ENCODE assay signal across 28 mouse cellular contexts in the genomic region with DNA sequence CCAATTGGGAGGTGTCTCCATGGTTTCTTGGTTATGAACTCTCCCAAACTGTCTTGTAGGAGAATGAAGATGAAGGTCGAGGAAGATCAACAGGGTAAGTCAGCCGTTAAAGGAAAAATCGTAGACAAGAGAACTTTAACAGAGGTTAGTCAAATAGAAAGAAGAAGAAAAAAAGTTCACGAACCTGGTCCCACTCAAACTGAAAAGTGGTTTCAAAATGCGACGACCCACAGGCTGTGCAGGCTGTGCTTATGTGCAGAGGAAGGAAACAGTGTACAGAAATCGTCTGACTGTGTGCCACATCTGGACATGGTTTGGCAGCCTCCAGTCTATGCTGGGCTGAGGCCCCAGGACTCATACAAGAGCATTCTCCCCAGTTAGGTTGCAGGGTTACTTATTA. TPM values are rescaled to one million over a fixed set of nuclear protein-coding genes. Genes with fewer than 3 reads are reported as not detected.
DNase-seq lines count a peak whose midpoint lies in the region; TF ChIP-seq lines count a peak whose summit lies in the region.
"Had no signal": no experiment of that assay in that cellular context is flagged by ENCODE, and none has a peak within 500 bp of the region (broad histone marks: within the 10 kb centered on the region; RNA-seq: fewer than 3 reads in every experiment).

No protein-coding gene starts in this region.

- TF ChIP-seq CTCF in CH12.LX (conservative IDR thresholded peaks at IDR 0.05 in 1 of 2, IDR thresholded peaks at IDR 0.05 in 1 of 2; ENCODE audit: low read depth in 2 of 2, low read length in 2 of 2): no peak

- H3K36me3 ChIP-seq in CH12.LX (replicated peaks in 1 of 2; ENCODE audit: control insufficient read depth in 1 of 2, insufficient read depth in 1 of 2, low read length in 1 of 2): peaks cover 0 to under 1% of the 10 kb centered on the region in 2 experiments
- no peaks in the 10 kb centered on the region for H3K36me3 ChIP-seq in splenic B cell, adult 2 months (ENCODE audit: control insufficient read depth, insufficient read depth, low read length, poor library complexity, severe bottlenecking)
- H3K36me3 ChIP-seq: embryonic facial prominence, embryonic 12.5 days; embryonic facial prominence, embryonic 15.5 days; heart, embryonic 10.5 days; heart, embryonic 13.5 days; intestine, embryonic 15.5 days had no signal

- DNase-seq in spleen, postnatal 36 days (ENCODE audit: low spot score in 2 of 2): peak; percentile 50 to 51
- no peak for DNase-seq in spleen, postnatal 14 days (ENCODE audit: low spot score in 2 of 2)
- DNase-seq in CD4-positive helper T cell, adult 2 months (ENCODE audit: low read depth, low spot score): peak; percentile 25
- DNase-seq in CH12.LX (ENCODE audit: extremely low read depth): peak; percentile 79
- DNase-seq in splenic B cell, adult 2 months (ENCODE audit: low read depth, low spot score): peak; percentile 69
- no peak for DNase-seq in right cerebral cortex, postnatal 14 days
- DNase-seq in retina, postnatal 1 day: no peak
- DNase-seq in gastrocnemius, postnatal 25 days: no peak
- DNase-seq: adrenal gland, adult 8-10 months; adrenal gland, postnatal 25 days; cerebellum, adult 11-12 months; cerebellum, adult 9-10 months; cerebellum, postnatal 14 days; forebrain, postnatal 0 days; gastrocnemius, adult 2 months; gastrocnemius, postnatal 36 days; heart, adult 2 months; heart, postnatal 14 days; heart, postnatal 4 days had no signal

- peaks cover 2% of the 10 kb centered on the region for H3K9me3 ChIP-seq in CH12.LX (replicated peaks; ENCODE audit: low read length)
- H3K9me3 ChIP-seq: embryonic facial prominence, embryonic 12.5 days; embryonic facial prominence, embryonic 15.5 days; heart, embryonic 10.5 days; heart, embryonic 13.5 days; intestine, embryonic 15.5 days had no signal

- peak overlapping the region; percentile 31 for H3K9ac ChIP-seq in CH12.LX (ENCODE audit: insufficient read depth, low read depth)
- H3K9ac ChIP-seq: embryonic facial prominence, embryonic 12.5 days; embryonic facial prominence, embryonic 15.5 days; forebrain, postnatal 0 days; heart, embryonic 13.5 days; hindbrain, embryonic 14.5 days; intestine, embryonic 15.5 days had no signal

- H3K27me3 ChIP-seq in CH12.LX (replicated peaks): no peaks in the 10 kb centered on the region
- H3K27me3 ChIP-seq in splenic B cell, adult 2 months (ENCODE audit: control insufficient read depth, insufficient read depth, low read length, poor library complexity, severe bottlenecking): no peaks in the 10 kb centered on the region
- H3K27me3 ChIP-seq: embryonic facial prominence, embryonic 12.5 days; heart, embryonic 13.5 days; intestine, embryonic 15.5 days had no signal

- dilution Hi-C loops in CH12.LX (cut with MboI; ENCODE audit: extremely low pct_ligation_motif_present, extremely low pct_unique_long_range_greater_than_20kb, low sequenced_read_pairs): no loop called here

- in situ Hi-C loops in CH12.LX (cut with MboI; ENCODE audit: low pct_ligation_motif_present, low pct_unique_long_range_greater_than_20kb, low sequenced_read_pairs): loop anchor here (5.0 kb wide), 2 partner anchors 35 to 105 kb away; no protein-coding TSS in a partner anchor

- peak; percentile 47; the same call in 1 of the 2 replicates for TF ChIP-seq POLR2A in CH12.LX (IDR thresholded peaks at IDR 0.05; ENCODE audit: low read depth, low read length)

- TF ChIP-seq EP300 in CH12.LX (IDR thresholded peaks at IDR 0.05; ENCODE audit: low read length): peak; percentile 98

- no peaks in the 10 kb centered on the region for H3K79me2 ChIP-seq in CH12.LX (replicated peaks; ENCODE audit: control insufficient read depth, extremely low read depth, insufficient read depth, poor library complexity, severe bottlenecking)

- peak; percentile 22 for TF ChIP-seq RAD21 in CH12.LX (IDR thresholded peaks at IDR 0.05; ENCODE audit: low read depth, low read length)

- H3K4me2 ChIP-seq in CH12.LX (ENCODE audit: insufficient read depth, low read depth, poor library complexity, severe bottlenecking): peak overlapping the region; percentile 63
- H3K4me2 ChIP-seq: embryonic facial prominence, embryonic 12.5 days; embryonic facial prominence, embryonic 15.5 days; heart, embryonic 13.5 days; hindbrain, embryonic 14.5 days; intestine, embryonic 15.5 days had no signal

- H3K4me3 ChIP-seq in CH12.LX (replicated peaks in 1 of 3; ENCODE audit: low read depth in 2 of 3, low read length in 2 of 3, poor library complexity in 1 of 3): no peak overlapping the region
- H3K4me3 ChIP-seq: embryonic facial prominence, embryonic 12.5 days; embryonic facial prominence, embryonic 15.5 days; gastrocnemius, adult 2 months; heart, adult 2 months; heart, embryonic 10.5 days; heart, embryonic 13.5 days; intestine, embryonic 15.5 days had no signal

- H3K4me1 ChIP-seq in CH12.LX (ENCODE audit: control insufficient read depth in 1 of 2, insufficient read depth in 2 of 2): peaks cover 15 to 41% of the 10 kb centered on the region in 2 experiments
- H3K4me1 ChIP-seq: embryonic facial prominence, embryonic 12.5 days; embryonic facial prominence, embryonic 15.5 days; intestine, embryonic 15.5 days had no signal

- peak overlapping the region; percentile 85 for H3K27ac ChIP-seq in CH12.LX (ENCODE audit: insufficient read depth, low read depth)
- H3K27ac ChIP-seq: embryonic facial prominence, embryonic 12.5 days; embryonic facial prominence, embryonic 15.5 days; gastrocnemius, adult 2 months; heart, adult 2 months; heart, embryonic 10.5 days; heart, embryonic 13.5 days; hindbrain, embryonic 14.5 days; hindbrain, postnatal 0 days; intestine, embryonic 15.5 days had no signal

TF ChIP-seq in CH12.LX, 34 proteins besides CTCF, POLR2A, EP300 and RAD21:
- TF ChIP-seq CHD1 (IDR thresholded peaks at IDR 0.05; ENCODE audit: low read depth, low read length): no peak
- peak; percentile 93 for TF ChIP-seq JUN (IDR thresholded peaks at IDR 0.05; ENCODE audit: insufficient read depth, low read depth, low read length)
- peak; percentile 93 for TF ChIP-seq TCF12 (IDR thresholded peaks at IDR 0.05; ENCODE audit: low read depth, low read length)
- peak; percentile 97 for TF ChIP-seq JUND (conservative IDR thresholded peaks at IDR 0.05; ENCODE audit: low read depth, low read length)
- TF ChIP-seq E2F4 (IDR thresholded peaks at IDR 0.05; ENCODE audit: insufficient replicate concordance, low read depth, low read length): no peak
- TF ChIP-seq ELF1 (IDR thresholded peaks at IDR 0.05; ENCODE audit: low read depth, low read length): 0 out of 2 replicates have a peak, but pooled peaks have one; percentile 35
- TF ChIP-seq HCFC1 (IDR thresholded peaks at IDR 0.05; ENCODE audit: low read depth, low read length): no peak
- TF ChIP-seq MYC (IDR thresholded peaks at IDR 0.05; ENCODE audit: low read depth, low read length): peak; percentile 77
- peak; percentile 99 for TF ChIP-seq IRF4 (IDR thresholded peaks at IDR 0.05; ENCODE audit: low read depth, low read length)
- TF ChIP-seq USF2 (conservative IDR thresholded peaks at IDR 0.05; ENCODE audit: low read depth, low read length): peak; percentile 31; the same call in 1 of the 2 replicates
- TF ChIP-seq ZKSCAN1 (IDR thresholded peaks at IDR 0.05; ENCODE audit: borderline replicate concordance, low read depth, low read length): peak; percentile 99
- no peak for TF ChIP-seq KAT2A (IDR thresholded peaks at IDR 0.05; ENCODE audit: insufficient replicate concordance, low read length)
- peak; percentile 92 for TF ChIP-seq BHLHE40 (IDR thresholded peaks at IDR 0.05; ENCODE audit: low read depth, low read length)
- TF ChIP-seq PAX5 (IDR thresholded peaks at IDR 0.05; ENCODE audit: low read length): no peak
- TF ChIP-seq ZNF384 (IDR thresholded peaks at IDR 0.05; ENCODE audit: low read depth, low read length): peak; percentile 96
- TF ChIP-seq CHD2 (IDR thresholded peaks at IDR 0.05; ENCODE audit: low read length): peak; percentile 76
- TF ChIP-seq ETS1 (conservative IDR thresholded peaks at IDR 0.05; ENCODE audit: low read depth, low read length): peak; percentile 92
- peak; percentile 82 for TF ChIP-seq MEF2A (IDR thresholded peaks at IDR 0.05; ENCODE audit: borderline replicate concordance, low read depth, low read length)
- TF ChIP-seq MXI1 (IDR thresholded peaks at IDR 0.05; ENCODE audit: low read depth, low read length): 0 out of 2 replicates have a peak, but pooled peaks have one; percentile 41
- TF ChIP-seq RCOR1 (conservative IDR thresholded peaks at IDR 0.05; ENCODE audit: low read depth, low read length): peak; percentile 82; the same call in 1 of the 2 replicates
- peak; percentile 82 for TF ChIP-seq TBP (conservative IDR thresholded peaks at IDR 0.05; ENCODE audit: low read depth, low read length)
- no peak for TF ChIP-seq POLR2AphosphoS2 (IDR thresholded peaks at IDR 0.05; ENCODE audit: low read depth, low read length)
- peak; percentile 39 for TF ChIP-seq SMC3 (IDR thresholded peaks at IDR 0.05; ENCODE audit: low read depth, low read length)
- 0 out of 2 replicates have a peak, but pooled peaks have one; percentile 52 for TF ChIP-seq MAFK (IDR thresholded peaks at IDR 0.05; ENCODE audit: insufficient replicate concordance, low read length)
- 0 out of 2 replicates have a peak, but pooled peaks have one; percentile 48 for TF ChIP-seq MAZ (IDR thresholded peaks at IDR 0.05; ENCODE audit: low read depth, low read length)
- peak; percentile 48; the same call in 1 of the 2 replicates for TF ChIP-seq MAX (IDR thresholded peaks at IDR 0.05; ENCODE audit: low read length)
- no peak for TF ChIP-seq ZMIZ1 (IDR thresholded peaks at IDR 0.05; ENCODE audit: low read depth, low read length)
- no peak for TF ChIP-seq NRF1 (IDR thresholded peaks at IDR 0.05; ENCODE audit: low read depth, low read length)

RNA-seq across cellular contexts. Expression of gene Cd83, which starts 32.2 kb away (rescaled TPM):
- total RNA-seq in CH12.LX (2012; rRNA removed): 103 and 129 TPM in 2 replicates
- 298 and 307 TPM in 2 replicates for total RNA-seq in CH12.LX (2014; rRNA removed)
- 106 and 109 TPM in 2 replicates for polyA plus RNA-seq in CH12.LX (2012; ENCODE audit: insufficient read length, low read depth)
- total RNA-seq in gastrocnemius, postnatal 25 days (2021): under 1 TPM; 0.67 to 0.77 TPM
- total RNA-seq: granulocyte monocyte progenitor cell, adult 5-6 weeks; MEL had no signal

Comparison
In these comparisons a context has a peak if more than half of its experiments do, and no peak if none do; other contexts are left out.
1. DNase-seq: peak in spleen, postnatal 36 days (2 of 2), CD4-positive helper T cell, adult 2 months (single experiment), CH12.LX (single experiment) and splenic B cell, adult 2 months (single experiment); none in spleen, postnatal 14 days (0 of 2), right cerebral cortex, postnatal 14 days (single experiment), retina, postnatal 1 day (single experiment) and gastrocnemius, postnatal 25 days (single experiment).
2. RNA of gene Cd83, which starts 32.2 kb away (total RNA-seq): 103 to 307 TPM in CH12.LX; 0.67 to 0.77 TPM in gastrocnemius, postnatal 25 days; every median in the first group is over 10 times any median in the second.